ENCODE assay signal across 10 mouse cellular contexts in genomic region chr5:32607776-32608355, GRCm38 (mm10). TPM values are rescaled to one million over a fixed set of nuclear protein-coding genes. Genes with fewer than 3 reads are reported as not detected.
DNase-seq lines count a peak whose midpoint lies in the region; ATAC-seq lines count a peak whose summit lies in the region.
"Had no signal": no experiment of that assay in that cellular context is flagged by ENCODE, and none has a peak within 500 bp of the region (broad histone marks: within the 10 kb centered on the region; RNA-seq: fewer than 3 reads in every experiment).

No protein-coding gene starts in this region.

- DNase-seq in adrenal gland, adult (ENCODE audit: inconsistent age in 2 of 2, low spot score in 1 of 2) = peak; percentile 42 to 85
- no peak for DNase-seq in adrenal gland, postnatal 25 days
- peak; percentile 70 for DNase-seq in adrenal gland, adult 2 months
- DNase-seq in heart, postnatal 10 days = peak; percentile 32 to 41
- DNase-seq in thymus, postnatal 14 days = no peak
- no peak for DNase-seq in frontal cortex, postnatal 25 days (ENCODE audit: low spot score in 2 of 2)
- DNase-seq: left cerebral cortex, postnatal 4 days; midbrain, embryonic 14.5 days had no signal

- H3K4me1 ChIP-seq in lung, embryonic 15.5 days = no peaks in the 10 kb centered on the region
- peaks cover 12% of the 10 kb centered on the region for H3K4me1 ChIP-seq in neural tube, embryonic 15.5 days

- no peak for ATAC-seq in lung, embryonic 15.5 days (ENCODE audit: borderline replicate concordance, extremely low read depth, low FRiP score, low TSS enrichment)
- ATAC-seq in neural tube, embryonic 15.5 days (ENCODE audit: low FRiP score) = no peak

- H3K9ac ChIP-seq in lung, embryonic 15.5 days = no peak overlapping the region
- no peak overlapping the region for H3K9ac ChIP-seq in neural tube, embryonic 15.5 days (replicated peaks)

- peak overlapping the region; percentile 52 for H3K27ac ChIP-seq in lung, embryonic 15.5 days
- no peak overlapping the region for H3K27ac ChIP-seq in neural tube, embryonic 15.5 days (replicated peaks)

- no peaks in the 10 kb centered on the region for H3K36me3 ChIP-seq in lung, embryonic 15.5 days
- H3K36me3 ChIP-seq in neural tube, embryonic 15.5 days = no peaks in the 10 kb centered on the region

- intact Hi-C loops in heart, postnatal 10 days (cut with DNase I) = loop anchor here (2.0 kb wide), 1 partner anchor 13 kb away; no protein-coding TSS in a partner anchor

- no peak overlapping the region for H3K4me2 ChIP-seq in lung, embryonic 15.5 days
- H3K4me2 ChIP-seq in neural tube, embryonic 15.5 days = no peak overlapping the region

- H3K9me3 ChIP-seq in lung, embryonic 15.5 days = no peaks in the 10 kb centered on the region
- H3K9me3 ChIP-seq in neural tube, embryonic 15.5 days (replicated peaks) = no peaks in the 10 kb centered on the region

- no peak overlapping the region for H3K4me3 ChIP-seq in lung, embryonic 15.5 days
- no peak overlapping the region for H3K4me3 ChIP-seq in neural tube, embryonic 15.5 days (replicated peaks)

- WGBS in lung, embryonic 15.5 days = 29% methylated on average over 2 of the region's 2 CpGs
- 53% methylated on average over 2 of the region's 2 CpGs for WGBS in neural tube, embryonic 15.5 days

- H3K27me3 ChIP-seq in lung, embryonic 15.5 days = no peaks in the 10 kb centered on the region
- H3K27me3 ChIP-seq in neural tube, embryonic 15.5 days (replicated peaks) = no peaks in the 10 kb centered on the region

RNA-seq across cellular contexts. Expression of gene Yes1, which starts 3.1 kb away (rescaled TPM):
- total RNA-seq in adrenal gland, postnatal 25 days (2021) = 58.5 and 61.2 TPM in 2 replicates
- total RNA-seq in adrenal gland, adult 2 months (2021) = 10 to 100 TPM; 42.3 to 43.3 TPM
- polyA plus RNA-seq in adrenal gland, adult 2 months (2012; rRNA removed) = 5.4 and 5.5 TPM in 2 replicates
- 10 to 100 TPM; 31.4 to 38.2 TPM for total RNA-seq in heart, postnatal 10 days (2021)
- 38.5 and 38.7 TPM in 2 replicates for polyA plus RNA-seq in lung, embryonic 15.5 days (2015; fragmentation: Nextera tagmentation; extraction: Ambion mirVana)
- 18.8 and 21.0 TPM in 2 replicates for polyA plus RNA-seq in neural tube, embryonic 15.5 days (2015; fragmentation: Nextera tagmentation; extraction: Ambion mirVana)

Comparison
In these comparisons a context has a peak if more than half of its experiments do, and no peak if none do; other contexts are left out.
1. DNase-seq: peak in adrenal gland, adult (2 of 2), adrenal gland, adult 2 months (single experiment) and heart, postnatal 10 days (2 of 2); none in adrenal gland, postnatal 25 days (single experiment), thymus, postnatal 14 days (single experiment) and frontal cortex, postnatal 25 days (0 of 2).